Mouse (Mus musculus) brain, embryonic 14.5 days (tissue): ENCODE measurements around the gene Tpst2.

Experiments used
- CTCF ChIP-seq: fragments of 200-500 bp; IDR thresholded peaks from 2 replicates; pipeline ENCODE4 v1.5.1; 2012; ENCODE audit warnings: inconsistent platforms, mild to moderate bottlenecking, moderate library complexity, borderline replicate concordance; ENCODE audit not compliant: insufficient read depth, insufficient read length; ENCODE audit errors: extremely low read depth
- POLR2A ChIP-seq: fragments of 200-500 bp; IDR thresholded peaks from 2 replicates; pipeline ENCODE4 v1.6.1; 2012; ENCODE audit warnings: mild to moderate bottlenecking, inconsistent platforms, borderline replicate concordance; ENCODE audit not compliant: poor library complexity, insufficient read depth, insufficient read length, severe bottlenecking; ENCODE audit errors: extremely low read depth

DNA sequence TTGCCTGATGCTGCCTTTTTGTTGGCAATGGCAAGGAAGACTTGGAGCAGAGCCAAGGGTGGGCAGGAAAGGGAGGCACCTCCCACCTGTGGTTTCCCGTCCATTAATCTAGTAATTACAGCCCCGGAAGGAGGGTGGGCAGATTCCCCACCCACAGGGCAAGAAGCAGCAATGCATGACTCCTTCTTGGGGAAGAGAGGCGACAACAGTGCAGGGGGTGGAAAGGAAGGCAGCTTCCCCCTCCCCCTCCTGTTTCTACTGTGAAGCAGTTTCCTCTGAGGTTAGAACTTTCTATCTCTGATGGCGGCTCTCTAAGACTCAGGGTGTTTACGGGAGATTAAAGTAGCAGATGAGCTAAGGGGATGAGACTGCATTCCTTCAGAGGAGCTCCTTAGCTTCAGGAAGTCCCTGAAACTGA, 34.1 kb upstream of the Tpst2 start:
- no peak for TF ChIP-seq CTCF
- no peak for TF ChIP-seq POLR2A
